Mouse (Mus musculus): ENCODE results near the gene Nxph4.

The Nxph4 gene

DNA sequence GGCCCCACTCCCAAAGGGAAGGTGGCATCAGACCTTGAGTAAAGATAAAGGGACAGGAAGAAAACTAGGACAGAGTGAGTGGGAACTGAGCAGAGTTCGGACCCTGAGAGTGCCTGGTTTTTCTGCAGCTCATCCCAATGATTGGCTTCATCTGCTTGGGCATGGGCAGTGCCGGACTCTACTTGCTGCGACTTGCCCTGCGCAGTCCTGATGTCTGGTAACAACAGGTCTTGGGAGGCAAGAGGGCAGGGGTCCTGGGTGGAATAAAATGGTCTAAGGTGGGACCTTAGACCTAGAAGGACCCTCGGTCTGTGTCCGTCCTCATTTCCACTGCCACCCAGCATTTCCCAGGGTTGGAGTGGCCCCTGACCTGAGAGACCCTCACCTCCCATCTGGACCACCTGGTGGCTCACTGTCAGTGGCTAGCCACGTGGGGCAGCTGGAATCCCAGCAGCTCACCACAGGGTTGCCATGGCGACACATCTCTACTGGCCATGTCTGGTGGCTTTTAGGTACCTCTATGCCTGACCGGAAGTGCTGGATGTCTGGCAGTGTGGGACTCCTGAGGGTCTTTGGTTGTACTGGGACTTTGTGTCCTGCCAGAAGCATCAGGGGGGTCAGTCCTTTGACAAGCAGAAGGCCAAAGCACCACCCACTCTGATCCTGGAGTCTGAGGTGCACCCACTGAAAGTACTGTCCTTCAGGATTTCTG, 18.9 kb downstream of the Nxph4 start:
- DNase-seq (ENCODE audit: low spot score) = no peak

DNA sequence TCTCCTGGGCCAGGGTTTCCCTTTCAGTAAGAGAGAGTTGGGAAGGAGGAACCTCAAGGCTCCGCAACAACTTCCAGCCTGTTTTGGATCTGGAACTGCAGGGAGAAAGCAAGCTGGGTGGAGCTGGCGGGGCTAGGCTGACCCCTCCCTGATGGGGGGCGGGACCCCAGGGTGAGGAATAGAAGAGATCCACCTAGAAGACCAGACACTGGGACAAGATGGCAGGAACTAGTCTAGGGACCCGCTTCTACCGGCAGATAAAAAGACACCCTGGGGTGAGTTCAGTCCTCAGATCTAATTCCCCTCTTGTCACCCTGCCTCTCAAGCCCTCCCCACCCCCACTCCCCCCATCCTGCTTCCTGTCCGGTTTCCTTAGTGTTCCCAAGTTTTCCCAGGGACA, 19.6 kb downstream of the Nxph4 start, which contains the start of gene Ndufa4l2:
TSS of gene Ndufa4l2 (plus strand) at position 204 of the 400 bp plus-strand sequence.
- no peak for DNase-seq (ENCODE audit: low spot score)

DNA sequence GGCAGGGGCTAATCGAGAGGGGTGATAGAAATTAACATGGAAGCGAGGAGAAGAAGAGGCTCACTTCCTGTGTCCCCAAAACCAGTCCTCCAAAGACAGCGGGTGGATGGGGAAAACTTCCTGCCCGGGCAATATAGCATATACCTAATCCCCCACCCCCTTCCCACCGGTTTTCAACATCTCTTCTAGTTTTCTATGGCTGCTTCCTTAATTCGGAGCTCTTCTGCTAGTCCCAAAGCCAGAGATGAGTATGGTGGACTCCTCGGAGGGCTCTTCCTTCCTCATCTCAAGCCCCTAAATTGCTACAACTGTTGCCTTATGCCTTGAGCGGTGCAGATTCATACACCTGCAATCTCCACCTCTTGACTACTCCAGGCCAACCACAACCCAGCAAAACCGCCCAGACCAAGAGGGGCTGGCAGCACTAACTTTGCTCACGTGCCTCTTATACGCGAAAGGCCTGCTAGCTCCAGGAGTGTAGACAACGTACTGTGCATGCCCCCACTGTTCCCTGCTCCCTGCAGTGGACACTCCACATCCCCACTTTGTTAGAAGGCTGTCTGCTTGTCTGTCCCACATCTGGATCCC, 20.2 kb downstream of the Nxph4 start:
- DNase-seq (ENCODE audit: low spot score) = no peak

DNA sequence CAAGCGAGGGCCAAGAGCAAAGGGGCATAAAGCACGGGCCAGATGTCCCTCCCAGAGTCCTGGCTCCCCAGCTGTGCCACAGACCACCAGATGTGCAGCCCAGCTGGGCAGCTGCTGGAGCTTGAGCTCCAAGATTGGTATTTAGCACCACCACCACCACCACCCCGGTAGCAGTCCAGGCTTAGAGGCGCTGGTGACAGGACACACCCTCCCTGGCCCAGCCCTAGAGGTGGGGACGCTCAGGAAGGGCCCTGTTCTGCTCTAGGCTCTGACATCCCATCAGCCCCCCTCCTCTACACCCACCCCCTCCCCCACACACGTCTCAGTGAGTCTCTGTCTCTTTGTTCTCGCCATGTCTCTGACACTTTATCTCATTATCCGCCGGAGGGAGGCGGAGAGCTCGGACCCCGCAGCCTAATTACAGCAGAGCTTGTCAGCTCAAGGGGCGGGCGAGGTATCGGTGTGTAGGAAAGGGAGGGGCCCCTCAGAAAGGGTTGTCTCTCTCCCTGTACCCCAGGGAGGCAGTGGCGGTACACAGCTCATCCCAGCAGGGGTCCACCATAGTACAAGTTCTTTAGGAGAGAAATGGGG, 20.8 kb downstream of the Nxph4 start:
- DNase-seq (ENCODE audit: low spot score) = no peak

DNA sequence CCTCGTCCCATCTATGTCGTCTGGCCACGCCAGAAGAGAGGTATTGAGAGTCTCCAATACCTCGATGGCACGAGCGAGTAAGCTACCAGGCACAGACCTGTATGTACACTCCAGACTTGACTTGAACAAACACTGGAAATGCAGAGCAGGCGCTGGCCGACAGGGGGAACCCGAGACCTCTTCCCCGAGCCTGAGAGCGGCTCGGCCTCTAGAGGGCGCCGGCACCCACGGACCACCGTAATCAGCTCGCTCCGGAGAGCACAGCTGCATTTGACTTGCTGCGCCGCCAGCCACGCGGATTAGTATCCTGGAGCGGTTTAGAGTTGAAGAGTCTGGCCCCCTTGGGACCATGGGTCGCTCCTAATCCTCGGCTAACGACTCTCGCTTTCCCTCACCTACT, 21.5 kb downstream of the Nxph4 start:
- DNase-seq (ENCODE audit: low spot score) = peak; percentile 90

DNA sequence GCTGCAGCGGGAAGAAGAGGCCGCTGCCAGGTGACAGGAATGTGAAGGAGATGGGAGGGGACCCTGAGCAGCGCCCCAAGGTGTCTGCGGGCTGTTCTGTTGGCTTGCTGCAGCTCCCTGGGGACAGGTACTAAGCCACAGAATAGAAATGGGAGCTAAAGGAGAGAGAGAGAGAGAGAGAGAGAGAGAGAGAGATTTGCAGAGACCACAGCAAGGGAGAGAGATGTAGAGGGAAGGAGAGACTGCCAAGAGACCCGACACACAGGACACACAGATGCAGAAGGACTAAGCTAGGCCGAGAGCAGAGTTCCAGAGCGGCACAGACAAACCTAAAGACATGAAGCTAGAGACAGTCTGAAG, 22.1 kb downstream of the Nxph4 start:
- no peak for DNase-seq (ENCODE audit: low spot score)

DNA sequence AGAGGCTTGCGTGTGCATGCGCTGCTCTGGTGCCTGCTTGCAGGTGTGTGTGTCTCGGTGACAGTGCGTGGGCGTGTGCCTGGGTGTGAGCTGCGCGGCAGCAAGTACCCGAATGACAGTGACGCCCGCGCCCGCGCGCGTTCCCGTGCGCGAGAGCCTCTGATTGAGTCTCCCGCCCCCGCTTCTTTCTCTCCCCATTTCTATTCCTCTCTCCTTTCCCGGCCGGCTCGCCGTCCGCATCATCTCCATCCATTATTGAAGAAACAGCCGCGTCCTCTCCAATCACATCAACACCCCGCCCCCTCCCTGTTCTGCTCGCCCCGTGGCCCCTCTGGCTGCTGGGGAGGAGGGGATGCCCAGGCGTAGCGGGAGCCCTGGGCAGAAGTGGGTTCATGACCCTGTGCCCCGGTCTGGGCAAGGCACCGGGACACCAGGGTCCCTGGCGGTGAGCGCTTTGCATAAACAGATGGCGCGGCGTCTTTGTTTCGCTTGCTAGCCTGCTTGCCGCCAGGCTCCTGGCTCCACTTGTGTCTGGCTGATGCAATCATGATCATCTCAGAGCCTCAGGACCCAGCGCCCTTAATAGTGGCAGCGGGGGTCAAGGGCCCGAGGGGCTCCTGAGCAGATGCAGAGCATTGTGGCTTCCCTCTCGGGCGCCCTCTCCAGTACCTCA, 22.6 kb downstream of the Nxph4 start:
- no peak for DNase-seq (ENCODE audit: low spot score)

DNA sequence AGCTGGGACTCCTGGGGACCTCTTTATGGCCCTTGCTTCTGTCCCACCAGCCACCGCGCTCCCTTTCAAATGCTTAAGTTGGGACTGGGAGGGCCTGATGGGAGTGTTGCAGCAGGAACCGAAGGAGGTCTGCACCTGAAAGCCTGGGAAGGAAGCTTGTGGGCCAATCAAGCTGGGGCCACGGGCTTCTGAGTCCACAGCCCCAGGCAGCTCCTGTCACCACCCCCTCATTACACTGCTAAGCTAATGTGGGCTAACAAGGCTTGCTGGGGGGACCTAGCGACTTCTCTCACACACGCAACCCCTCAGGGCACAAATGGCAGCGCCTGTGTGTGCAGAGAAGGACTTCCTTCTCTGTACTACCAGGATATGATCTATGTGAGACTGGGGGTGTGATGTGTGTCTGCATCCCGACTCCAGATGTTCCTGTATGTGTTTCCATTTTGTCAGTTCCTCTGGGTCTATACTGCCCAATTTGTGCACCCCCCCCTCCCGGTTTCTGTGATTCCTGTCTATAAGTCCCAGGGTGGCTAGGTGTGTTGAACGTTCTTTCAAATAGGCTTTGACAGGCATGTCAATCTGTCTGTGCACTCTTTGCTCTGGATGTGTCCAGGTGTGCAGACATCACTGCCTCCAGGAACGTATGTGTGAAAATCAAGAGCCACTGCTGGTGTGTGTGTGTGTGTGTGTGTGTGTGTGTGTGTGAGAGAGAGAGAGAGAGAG, 23.3 kb downstream of the Nxph4 start:
- no peak for DNase-seq (ENCODE audit: low spot score)

DNA sequence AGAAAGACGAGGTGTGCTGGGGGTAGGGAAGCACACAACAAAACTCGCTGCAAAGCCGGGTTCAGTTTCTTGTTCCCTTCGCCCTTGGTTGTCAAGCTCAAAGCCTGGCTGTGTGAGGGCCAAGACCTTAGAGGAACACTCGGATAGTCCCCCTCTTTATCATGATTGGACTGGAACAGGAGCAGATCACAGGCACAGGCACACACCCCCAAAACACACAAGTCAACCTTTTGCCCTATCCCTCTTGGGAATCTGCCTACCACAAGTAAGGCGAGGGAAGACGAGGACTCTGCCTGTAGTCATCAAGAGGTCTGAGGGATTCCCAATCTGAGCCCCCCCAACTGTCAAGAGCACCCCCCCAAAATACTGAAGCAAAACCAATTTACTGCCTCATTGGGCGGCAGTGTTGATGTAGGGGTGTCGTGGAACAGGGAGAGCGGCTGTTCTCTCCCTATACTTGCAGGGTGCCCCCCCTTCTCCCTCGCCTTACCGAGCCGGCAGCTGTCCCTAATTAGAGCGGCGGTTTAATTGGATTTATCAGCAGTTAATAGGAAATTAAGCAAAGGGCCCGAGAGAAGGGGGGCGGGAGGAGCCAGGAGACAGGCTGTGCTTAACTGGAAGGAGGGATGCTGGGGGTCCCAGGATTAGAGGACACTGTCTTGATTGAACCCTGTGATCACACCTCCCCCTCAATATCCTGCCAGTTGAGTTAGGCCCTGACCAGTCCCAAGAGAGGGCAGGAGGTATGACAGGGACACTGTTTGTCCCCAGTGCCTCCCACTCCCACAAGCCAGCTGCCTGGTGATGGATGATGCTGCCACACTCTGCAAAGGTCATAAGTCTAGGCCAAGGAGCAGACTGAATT, 24.3 kb downstream of the Nxph4 start:
- no peak for DNase-seq (ENCODE audit: low spot score)

DNA sequence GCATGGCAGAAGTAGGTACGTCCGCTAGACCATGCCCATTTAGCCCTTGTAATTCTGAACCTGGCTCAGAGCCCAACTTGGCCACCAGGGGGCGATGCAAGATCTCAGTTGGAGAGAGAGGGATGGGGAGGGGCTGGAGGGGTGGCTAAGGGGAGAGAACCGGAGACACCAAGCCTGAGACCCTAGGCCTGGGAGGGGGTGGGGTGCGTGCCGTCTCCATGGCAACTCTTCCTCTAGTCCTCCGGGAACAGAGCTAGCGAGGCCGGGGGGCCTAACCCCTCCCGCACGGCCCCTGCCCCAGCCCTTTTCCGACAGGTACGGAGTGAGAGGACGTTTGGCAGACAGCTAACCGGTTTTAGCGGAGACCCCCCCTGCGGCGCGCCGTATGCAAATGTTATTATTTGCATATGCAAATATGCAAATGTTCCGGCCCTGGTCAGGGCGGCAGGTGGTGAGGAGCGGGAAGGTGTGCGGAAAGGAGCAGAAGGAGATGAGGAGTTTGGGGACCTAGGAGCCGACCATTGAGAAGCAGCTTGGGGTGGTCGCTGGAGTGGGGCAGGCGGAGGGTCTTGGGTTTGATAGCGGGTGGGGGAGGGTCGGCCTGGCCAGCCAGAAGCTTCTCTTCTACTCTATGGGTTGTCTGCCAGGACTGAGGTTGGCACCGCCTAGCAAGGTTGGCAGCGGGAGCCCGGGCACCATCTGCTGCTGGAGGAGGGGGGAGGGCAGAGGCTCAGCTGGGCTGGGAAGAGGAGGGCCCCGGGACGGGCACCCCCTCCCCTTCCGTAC, 25.1 kb downstream of the Nxph4 start:
- peak; percentile 73 for DNase-seq (ENCODE audit: low spot score)

DNA sequence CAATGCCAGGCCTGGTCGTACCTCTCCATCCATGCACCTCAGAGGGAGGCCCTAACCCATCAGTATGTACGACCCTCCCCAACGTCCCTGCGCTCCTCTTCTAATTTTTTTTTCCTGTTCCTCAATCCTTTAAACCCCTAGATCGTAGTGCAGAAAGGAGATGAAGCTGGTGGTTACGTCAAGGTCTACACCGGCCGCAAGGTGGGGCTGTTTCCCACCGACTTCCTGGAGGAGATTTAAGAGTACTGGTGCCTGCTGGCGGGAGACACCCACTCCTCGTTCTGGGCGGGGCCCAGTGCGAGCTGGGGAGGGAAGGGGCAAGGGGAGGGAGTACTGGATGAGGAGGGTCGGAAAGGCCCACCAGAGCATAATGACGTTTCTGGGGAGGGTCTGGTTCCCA, 26.1 kb downstream of the Nxph4 start:
- DNase-seq (ENCODE audit: low spot score) = peak; percentile 56

DNA sequence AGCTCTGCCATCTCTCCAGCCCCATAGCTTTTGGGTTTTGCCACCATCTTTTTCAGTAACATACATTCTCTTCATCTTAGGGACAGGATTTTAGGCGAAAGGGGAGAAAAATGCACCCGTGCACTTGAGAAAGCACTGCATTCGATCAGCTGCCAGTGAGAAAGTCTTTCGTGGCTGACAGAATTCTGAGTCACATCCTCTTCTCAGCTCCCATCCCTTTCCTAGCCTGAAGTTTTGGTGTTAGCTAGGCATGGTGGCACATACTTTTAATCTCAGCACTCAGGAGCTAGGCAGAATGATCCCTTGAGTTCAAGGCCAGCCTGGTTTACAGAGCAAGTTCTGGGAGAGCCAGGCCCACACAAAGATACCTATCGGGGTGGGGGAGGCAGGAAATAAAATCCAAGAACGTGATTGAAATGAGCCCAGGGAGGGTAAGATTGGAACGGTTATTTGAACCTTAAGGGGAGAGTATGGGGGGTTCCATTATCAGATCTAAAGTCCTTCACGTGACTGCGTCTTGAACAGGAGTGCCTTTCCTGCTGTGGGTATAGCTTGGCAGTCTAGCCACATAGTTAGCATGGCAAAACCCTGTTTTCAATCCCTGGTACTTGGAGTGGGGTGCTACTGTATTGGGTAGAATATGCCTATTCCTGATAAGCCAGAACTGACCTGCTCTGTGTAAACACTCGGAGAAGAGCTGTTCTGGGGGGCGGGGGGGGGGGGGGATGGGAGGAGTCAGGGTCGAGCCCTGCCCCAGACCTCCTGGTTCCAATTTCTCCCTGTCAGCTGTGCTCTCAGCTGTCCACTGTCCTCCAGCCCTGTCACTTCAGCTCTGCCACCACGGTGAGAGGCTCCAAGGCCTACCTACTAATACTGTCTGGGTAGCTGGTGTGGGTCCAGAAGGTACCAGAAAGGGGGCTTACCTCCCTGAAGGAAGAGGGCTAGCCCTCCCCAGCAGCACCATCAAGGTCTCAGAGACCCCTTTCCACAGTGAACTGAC, 33.2 kb downstream of the Nxph4 start, which contains the start of gene Stac3:
TSS of gene Stac3 (plus strand) at position 793 of the 1,000 bp plus-strand sequence.
- DNase-seq (ENCODE audit: low spot score) = no peak

DNA sequence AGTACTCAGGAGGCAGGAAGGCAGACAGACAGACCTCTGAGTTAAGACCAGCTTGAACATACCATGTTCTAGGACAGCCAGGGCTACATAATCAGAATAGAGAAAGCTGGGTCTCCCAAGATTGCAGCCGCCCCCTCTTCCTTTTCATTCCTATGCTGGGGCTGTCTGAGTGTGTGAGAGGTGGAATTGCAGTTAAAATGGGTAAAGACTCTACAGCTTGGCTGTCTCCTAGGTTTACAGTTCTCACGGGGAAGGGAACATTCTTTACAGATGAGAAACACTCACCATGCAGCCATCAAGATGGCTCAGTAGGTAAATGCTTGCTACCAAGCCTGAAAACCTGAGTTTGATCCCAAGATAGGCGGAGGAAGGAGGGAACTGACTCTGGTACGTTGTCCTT, 34.3 kb downstream of the Nxph4 start:
- DNase-seq (ENCODE audit: low spot score) = no peak

DNA sequence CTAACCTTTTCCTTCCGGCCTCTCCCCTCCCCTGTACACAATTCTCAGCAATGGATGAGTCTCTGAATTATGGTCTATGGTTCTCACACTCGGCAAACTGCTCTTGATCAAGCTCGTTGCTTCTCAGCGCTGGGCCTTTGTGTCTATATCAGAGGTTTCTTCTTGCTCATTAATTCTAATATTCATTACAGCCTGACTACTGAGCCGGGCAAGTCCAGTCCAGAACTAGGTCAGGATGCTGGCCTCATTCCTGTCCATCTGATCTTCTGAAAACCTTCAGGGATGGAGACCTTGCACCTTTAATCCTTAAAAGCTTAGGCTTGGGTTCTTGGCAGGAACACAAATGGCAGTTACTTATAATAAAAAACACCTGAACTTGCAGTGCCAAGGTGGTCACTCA, 34.8 kb downstream of the Nxph4 start:
- no peak for DNase-seq (ENCODE audit: low spot score)

DNA sequence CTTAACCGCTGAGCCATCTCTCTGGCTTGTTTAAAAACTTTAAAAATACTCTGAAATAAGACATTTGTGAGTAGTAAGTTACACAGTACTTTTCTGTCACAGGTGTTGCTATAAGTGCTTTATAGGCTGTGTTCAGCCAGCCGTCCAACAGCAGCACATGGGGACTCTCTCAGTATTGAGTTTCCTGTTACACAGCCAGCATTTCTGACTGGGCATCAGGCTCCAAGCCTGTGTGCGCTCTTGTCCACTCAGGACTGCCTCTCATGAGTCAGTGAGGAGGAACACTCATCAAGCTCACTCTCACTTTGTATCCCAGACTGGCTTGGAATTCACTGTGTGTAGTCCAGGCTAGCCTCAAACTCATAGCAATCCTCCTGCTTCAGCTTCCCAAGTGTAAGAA, 38.2 kb downstream of the Nxph4 start:
- DNase-seq (ENCODE audit: low spot score) = no peak

DNA sequence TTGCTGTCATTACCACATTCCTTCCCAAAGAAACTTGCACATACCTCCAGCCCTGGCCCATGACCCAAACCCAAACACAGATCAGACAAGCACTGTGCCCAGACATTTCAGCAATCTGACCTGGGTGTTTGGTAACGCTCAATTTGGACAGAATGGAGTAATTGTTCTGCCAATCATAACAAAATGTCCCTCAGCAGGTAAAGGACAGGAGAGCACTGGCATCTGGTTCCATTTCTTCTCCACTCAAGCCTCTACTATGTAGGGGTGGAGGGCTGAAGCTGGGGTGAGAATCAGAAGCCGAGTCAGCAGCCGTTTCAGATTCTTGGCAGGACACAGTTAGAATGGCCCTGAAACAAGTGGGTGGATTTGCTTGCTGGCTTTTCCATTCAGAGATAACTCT, 42.2 kb downstream of the Nxph4 start:
- no peak for DNase-seq (ENCODE audit: low spot score)

DNA sequence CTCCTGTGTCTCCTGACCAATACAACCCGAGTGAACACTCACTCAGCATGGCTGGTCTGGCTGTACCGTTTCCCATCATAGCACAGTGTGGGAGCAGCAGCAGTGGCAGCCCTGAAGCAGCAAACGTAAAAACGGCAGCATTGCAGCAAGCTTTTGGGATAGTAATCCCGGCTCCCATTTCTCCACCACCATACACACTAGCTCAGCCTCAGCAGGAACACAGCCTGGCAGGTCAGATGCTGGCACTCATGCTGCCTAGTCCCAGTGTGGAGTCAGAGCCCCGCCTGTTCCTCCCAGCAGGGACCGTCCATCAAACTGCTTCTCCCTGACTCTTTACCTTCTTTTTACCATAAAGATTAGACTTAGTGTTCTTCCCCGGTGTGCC, 43.2 kb downstream of the Nxph4 start:
- no peak for DNase-seq (ENCODE audit: low spot score)

DNA sequence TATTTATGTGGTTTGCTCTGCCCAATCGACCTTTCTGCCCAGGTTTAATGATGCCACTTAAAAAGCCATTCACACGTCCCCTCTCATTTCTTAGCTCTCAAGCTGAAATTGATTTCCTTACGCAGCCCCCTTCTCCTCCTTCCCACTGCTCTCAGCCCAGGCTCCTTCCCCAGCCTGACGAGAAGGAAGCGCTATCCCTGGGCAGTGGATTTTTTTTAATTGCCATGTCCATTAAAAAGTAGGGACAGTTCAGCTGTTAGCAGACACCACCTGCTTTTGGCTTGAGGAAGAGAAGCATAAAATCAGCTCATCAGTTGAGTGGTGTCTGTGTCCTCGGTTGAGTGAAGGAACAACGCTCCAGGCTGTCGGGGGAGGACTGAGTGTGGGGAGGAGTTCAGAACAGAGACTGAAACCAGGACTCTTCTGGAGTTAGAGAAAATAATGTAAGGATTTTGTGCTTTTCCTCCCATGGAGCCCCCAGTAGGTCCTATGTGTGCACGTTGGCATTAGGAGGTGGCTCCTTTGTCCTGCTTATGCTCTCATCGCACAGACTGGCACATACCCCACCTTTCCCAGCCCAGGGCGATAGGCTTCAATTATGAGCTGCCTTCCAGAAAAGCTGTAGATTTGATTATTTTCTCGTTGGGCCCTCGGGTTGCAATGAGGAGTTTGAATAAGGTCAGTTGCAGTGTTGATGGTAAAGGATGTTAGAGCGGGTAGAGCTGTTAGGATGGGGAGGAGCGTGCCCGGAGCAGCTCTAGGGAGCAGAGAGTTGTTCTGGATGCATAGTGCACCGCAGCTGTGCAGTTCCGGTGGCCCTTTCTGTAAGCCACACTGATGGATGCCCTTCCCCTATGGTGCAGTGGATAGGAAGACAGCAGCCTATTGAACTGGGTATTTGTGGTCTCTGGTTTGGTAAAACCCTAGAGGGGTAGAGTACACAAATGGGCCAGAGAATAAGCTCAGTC, 43.9 kb downstream of the Nxph4 start:
- no peak for DNase-seq (ENCODE audit: low spot score)

Measured in spleen, adult 12 weeks (tissue).